Mouse (Mus musculus) liver, embryonic 14.5 days (tissue): ENCODE results near the gene Gm10198.

Experiments used
- CTCF ChIP-seq: IDR thresholded peaks from 2 replicates; pipeline ENCODE4 v1.5.1; 2016; ENCODE audit warnings: antibody characterized with exemption, low read depth, control low read depth
- EP300 ChIP-seq: IDR thresholded peaks from 2 replicates; pipeline ENCODE4 v1.6.1; 2016; ENCODE audit warnings: antibody characterized with exemption, low read depth

GRCm38 (mm10) chr13:111555333-111555732 lies 37.3 kb upstream of the Gm10198 start:
- TF ChIP-seq CTCF (no peak), EP300 (0 out of 2 replicates have a peak, but pooled peaks have one; percentile 16)
